Mouse (Mus musculus) brain, adult 2 months (tissue): Measurements from ENCODE around the gene Col13a1.

ENCODE experiments used
- DNase-seq: peaks from one replicate; pipeline ENCODE4 v3.0.0; 2011; ENCODE audit warnings: low read depth, low spot score

Gene Col13a1

DNA sequence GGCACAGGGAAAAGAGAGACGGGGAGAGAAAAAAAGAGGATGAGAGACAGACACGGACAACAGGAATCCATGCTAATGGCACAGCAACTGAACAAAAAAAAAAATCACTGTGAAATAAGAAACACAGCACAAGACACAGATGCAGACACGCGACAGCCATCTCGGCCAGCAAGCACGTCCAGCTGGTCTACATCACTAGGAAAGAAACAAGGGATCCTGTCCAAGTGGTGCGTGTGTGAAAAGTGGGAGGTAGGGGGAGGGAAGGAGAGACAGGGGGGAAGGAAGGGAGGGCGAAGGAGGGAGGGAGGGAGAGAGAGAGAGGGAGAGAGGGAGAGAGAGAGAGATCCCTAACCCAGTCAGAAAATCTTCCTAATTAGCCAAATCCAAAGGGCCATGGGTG, 73.6 kb downstream of the Col13a1 start:
- peak; percentile 24 for DNase-seq

- DNase-seq = no peak
Observed at GRCm38 (mm10) chr10:61898116-61898515, 80.8 kb downstream of the Col13a1 start.

- no peak for DNase-seq
Observed at GRCm38 (mm10) chr10:61894564-61894963, 84.3 kb downstream of the Col13a1 start.

DNA sequence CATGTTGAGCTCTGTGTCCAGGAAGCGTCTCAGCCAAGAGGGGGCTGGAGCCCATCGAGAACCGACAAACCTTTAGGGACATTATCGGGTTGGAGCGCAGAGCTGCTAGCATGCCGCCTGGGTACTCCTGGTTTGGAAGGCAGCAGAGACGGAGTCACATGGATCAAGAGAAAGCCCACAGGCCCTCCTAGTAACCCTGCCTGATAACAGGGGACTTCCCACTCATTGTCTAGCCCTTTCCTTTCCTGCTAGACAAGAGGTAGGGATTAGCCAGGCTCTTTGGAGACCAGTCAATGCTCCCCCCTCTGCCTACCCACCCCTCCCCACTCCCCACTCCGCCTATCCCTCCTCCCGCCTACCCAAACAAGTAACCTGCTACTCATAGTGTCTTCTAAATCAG, 87.8 kb downstream of the Col13a1 start:
- no peak for DNase-seq

- DNase-seq = no peak
Observed at GRCm38 (mm10) chr10:61890294-61890693, 88.6 kb downstream of the Col13a1 start.

GRCm38 (mm10) chr10:61879427-61879826, 99.5 kb downstream of the Col13a1 start:
- no peak for DNase-seq

DNA sequence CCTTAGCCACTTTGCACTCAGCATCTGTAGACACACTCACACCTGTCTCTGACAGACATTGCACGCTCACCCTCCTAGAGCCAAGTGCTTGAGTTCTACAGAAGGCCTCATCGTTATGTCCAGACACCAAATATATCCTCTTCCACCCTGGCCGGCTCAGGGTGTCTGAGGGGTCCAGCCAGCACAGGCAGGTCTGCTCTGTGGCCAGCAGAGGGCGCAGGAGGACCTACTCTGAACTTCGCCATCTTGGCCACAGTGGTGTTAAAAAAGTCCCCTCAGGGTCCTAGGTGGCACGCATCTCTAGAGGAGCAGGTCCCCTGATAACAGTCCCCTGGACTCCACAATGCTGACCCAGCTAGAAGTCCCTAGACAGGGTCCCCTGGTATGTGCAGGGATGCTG, 101.1 kb downstream of the Col13a1 start:
- DNase-seq = peak; percentile 56

GRCm38 (mm10) chr10:61869796-61870195, 109.1 kb downstream of the Col13a1 start:
- peak; percentile 72 for DNase-seq

DNA sequence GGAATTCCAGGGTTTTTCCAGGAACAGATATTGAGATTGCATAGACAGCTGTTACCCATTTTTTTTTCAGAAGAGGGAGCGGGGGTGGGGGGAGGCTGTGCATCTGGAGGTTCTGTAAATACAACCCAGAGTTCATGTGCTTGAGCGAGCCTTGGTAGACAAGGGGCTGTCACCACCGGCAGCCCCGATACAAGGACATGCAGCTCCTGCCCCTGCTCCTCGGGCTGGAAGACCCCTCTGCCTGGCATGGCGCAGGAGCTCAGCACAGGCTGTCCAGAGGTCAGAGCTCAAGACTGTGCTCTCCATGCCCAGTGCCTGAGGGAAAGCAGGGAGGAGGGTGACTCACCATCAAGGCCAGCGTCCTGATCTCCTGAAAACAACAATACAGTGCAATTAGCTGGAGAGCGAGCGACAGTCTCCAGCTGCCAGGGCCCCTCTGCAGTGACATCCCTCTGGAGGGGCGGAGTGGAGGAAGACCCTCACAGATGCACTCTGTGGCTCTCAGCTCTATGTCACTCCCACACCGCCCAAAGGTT, 112.8 kb downstream of the Col13a1 start:
- DNase-seq = no peak

- DNase-seq = no peak
Observed at GRCm38 (mm10) chr10:61859451-61859850, 119.5 kb downstream of the Col13a1 start.

DNA sequence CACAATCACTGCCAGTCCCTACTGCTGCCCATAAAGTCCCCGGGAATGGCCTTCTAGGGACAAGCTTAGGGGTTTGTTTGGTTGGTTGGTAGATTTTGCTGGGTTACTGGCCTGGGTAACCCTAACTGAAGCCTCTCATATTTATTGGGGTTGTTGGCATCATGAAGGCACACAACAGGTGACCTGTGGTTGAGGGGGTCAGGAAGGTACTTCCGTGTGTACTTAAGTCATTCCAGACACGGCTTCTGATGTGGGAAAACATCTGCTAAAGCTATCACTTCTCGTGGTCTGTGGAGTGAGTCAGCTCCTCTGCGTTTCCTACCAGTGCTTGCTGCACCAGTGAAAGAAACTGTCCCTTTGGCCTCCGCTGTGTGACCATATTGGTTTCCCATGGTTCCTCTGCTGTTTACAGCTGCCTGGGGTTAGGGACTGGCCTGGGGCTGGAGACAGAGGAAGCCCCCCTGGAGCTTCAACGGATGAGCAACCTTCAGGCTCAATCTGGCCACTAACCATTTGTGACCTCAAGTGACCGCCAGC, 123.7 kb downstream of the Col13a1 start:
- no peak for DNase-seq

DNA sequence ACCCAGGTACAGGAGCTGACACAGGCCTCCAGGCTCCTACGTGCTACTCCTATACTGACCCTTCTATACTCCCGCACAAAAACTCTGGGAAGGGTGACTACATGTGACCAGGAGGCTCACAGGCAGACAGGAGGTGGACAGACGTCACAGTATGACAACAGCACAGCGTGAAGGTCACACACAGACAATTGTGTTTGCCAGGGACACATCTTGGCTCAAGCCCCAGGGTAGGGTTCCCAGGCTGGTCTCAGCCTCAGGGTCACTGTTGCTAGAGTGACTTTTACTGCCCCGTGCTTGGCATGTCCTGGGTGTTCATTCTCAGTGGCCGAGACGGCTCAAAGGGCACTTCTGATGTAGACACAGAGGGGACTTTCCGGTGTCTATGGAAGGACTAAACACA, 126.1 kb downstream of the Col13a1 start:
- no peak for DNase-seq

DNA sequence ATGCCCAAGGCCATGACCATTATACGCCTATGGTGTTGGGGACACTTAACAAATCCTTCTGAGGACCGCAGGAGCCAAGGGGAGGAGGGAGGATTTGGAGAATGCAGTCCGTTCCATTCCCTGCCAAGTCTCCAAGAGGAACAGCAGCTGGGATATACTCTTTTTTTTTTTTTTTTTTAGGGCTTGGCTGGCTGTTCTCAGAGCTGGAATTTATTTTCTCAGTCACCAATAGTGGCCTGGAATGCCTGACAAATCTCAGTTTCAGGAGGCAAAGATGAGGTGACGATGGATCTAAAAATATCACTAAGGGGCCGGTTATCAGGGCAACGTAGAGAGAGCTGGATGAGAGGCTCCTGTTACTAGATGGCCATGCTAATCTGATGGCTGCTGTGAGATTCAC, 130.4 kb downstream of the Col13a1 start:
- DNase-seq = peak; percentile 65

GRCm38 (mm10) chr10:61845476-61845875, 133.4 kb downstream of the Col13a1 start:
- peak; percentile 18 for DNase-seq

GRCm38 (mm10) chr10:61844475-61844874, 134.4 kb downstream of the Col13a1 start:
- DNase-seq = no peak

- DNase-seq = no peak
Observed at GRCm38 (mm10) chr10:61842261-61842660, 136.6 kb downstream of the Col13a1 start.

- DNase-seq = no peak
Observed at GRCm38 (mm10) chr10:61839326-61839725, 139.6 kb downstream of the Col13a1 start.

DNA sequence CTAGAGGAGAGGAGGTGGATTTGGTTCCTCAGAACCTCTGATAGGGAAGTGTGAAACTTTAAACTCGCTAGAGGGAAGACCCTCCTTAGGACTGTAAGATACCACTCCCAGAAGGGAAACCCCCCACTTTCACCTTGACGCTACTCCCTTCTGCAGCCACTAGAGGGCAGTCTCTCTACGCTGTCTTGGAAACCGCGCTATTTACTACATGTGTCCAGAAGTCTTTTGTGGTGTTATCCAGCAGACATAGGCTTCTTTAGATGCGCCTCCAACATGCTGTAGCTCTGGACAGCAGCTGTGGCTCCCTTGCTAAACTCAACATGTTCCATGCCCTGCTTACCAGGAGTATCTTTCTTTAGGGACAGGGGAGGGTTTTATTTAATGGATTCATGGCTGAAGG, 140.1 kb downstream of the Col13a1 start:
- DNase-seq = peak; percentile 73

- peak; percentile 61 for DNase-seq
Observed at GRCm38 (mm10) chr10:61837286-61837685, 141.6 kb downstream of the Col13a1 start.

- no peak for DNase-seq
Observed at GRCm38 (mm10) chr10:61834288-61834687, 144.6 kb downstream of the Col13a1 start.

DNA sequence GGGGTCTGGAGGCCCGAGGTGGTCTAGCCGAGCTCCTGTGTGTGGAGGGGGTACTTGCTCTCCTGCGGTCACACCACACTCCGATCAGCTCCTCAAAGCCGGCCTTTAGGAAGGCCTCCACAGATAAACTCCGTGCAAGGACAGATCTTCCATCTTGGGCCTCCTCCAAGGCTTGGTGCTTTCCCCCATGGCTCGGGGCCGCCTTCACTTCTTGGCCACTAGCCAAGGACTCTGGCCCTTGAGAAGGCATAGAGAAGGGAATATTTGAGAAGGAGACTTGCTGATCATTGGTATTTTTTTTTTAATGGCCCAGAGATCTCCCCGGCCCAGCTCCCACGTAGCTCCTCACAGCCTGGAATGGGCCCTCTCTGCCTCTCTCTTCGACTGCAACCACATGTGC, 146.2 kb downstream of the Col13a1 start:
- DNase-seq = no peak

DNA sequence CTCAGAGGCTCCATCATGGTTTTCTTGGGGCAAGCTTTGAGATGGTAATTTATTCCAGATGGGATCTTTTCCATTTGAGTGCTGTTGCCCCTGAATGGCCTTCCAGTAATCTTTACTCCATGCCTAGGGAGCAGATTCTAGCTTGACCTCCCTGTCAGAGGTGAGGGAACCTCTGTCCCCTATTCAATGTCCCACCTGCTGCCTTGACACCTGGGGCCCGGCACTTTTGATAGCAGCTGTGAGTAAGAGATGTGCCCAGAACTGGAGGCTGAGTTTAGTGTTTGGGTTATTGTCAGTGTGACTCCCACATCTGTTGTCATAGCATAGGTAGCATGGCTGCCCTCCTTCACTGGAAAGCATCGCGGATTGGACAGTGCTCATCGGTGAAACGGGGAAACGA, 147.2 kb downstream of the Col13a1 start:
- no peak for DNase-seq

DNA sequence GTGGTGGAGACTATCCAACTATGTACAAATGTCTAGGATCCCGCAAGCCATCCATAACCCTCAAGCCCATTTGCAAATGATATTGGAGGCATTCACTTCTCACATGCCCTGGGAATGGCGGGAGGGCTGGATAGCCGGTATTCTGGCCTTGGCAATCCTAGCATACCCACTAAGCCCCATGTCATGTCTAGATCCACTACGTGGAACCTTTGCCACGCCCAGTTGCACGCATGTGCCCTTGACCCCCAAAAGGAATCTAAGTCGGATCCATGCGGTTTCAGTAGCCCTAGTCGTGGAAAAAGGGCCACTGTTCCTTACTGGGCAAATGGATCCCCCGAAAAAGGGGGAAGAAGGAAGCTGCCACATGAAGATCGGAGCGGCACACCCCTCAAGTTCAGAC, 147.7 kb downstream of the Col13a1 start:
- DNase-seq = no peak

DNA sequence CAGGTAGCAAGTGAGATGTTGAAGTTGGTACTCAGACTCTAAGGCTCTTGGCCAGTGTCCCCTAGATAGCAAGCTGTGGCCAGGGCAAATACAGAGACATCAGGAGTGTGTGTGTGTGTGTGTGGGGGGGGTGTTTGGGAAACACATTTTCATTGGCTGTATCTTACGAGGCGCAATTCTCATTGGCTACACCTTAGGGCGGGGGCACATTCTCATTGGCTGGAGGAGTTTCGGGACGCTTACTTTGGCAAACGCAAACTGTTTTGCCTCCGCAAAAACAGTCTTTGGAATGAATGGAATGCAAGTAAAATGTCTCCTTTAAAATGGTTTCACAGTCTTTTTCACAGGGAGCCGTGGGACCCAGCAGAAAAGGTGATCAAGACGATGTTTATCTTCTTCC, 148.1 kb downstream of the Col13a1 start:
- DNase-seq = peak; percentile 17
